Mouse (Mus musculus) midbrain, postnatal 0 days (tissue): ENCODE data around the gene Vps4a. TPM values are rescaled to one million over a fixed set of nuclear protein-coding genes. Genes with fewer than 3 reads are reported as not detected.

Experiments
- ATAC-seq: fragments of 200-750 bp; cut with Nextera tagmentation; 2 replicates; pipeline ENCODE4 v1.8.0; 2017; ENCODE audit warnings: moderate number of reproducible peaks, mild to moderate bottlenecking, moderate TSS enrichment, moderate library complexity; ENCODE audit not compliant: low FRiP score
- DNase-seq: peaks from one replicate; pipeline ENCODE4 v3.0.0-alpha.2; 2015; ENCODE audit warnings: low spot score
- H3K27ac ChIP-seq: fragments of 300-500 bp; sonication (generic); 2 replicates; pipeline ENCODE4 v1.5.1; 2014; ENCODE audit warnings: low read depth, mild to moderate bottlenecking, low read length, mixed read lengths
- H3K27me3 ChIP-seq: fragments of 300-500 bp; sonication (generic); 2 replicates; pipeline ENCODE4 v1.6.1; 2014; ENCODE audit warnings: low read length, control low read depth, mixed read lengths; ENCODE audit not compliant: insufficient read depth
- H3K36me3 ChIP-seq: fragments of 300-500 bp; sonication (generic); 2 replicates; pipeline ENCODE4 v1.6.1; 2014; ENCODE audit warnings: low read length, control low read depth, mixed read lengths; ENCODE audit not compliant: insufficient read depth
- H3K4me1 ChIP-seq: fragments of 300-500 bp; sonication (generic); 2 replicates; pipeline ENCODE4 v1.6.1; 2014; ENCODE audit warnings: mild to moderate bottlenecking, control low read depth, antibody characterized with exemption, low read length, mixed read lengths; ENCODE audit not compliant: insufficient read depth
- H3K4me2 ChIP-seq: fragments of 300-500 bp; sonication (generic); 2 replicates; pipeline ENCODE4 v1.6.1; 2014; ENCODE audit warnings: low read depth, mild to moderate bottlenecking, low read length, mixed read lengths; ENCODE audit not compliant: poor library complexity, severe bottlenecking
- H3K4me3 ChIP-seq: fragments of 300-500 bp; sonication (generic); 2 replicates; pipeline ENCODE4 v1.5.1; 2014; ENCODE audit warnings: low read depth, mild to moderate bottlenecking, low read length, moderate library complexity
- H3K9ac ChIP-seq: fragments of 300-500 bp; sonication (generic); replicated peaks from 2 replicates; pipeline ENCODE4 v1.6.1; 2014; ENCODE audit warnings: mild to moderate bottlenecking, low read length, moderate library complexity, mixed read lengths; ENCODE audit not compliant: poor library complexity, severe bottlenecking
- H3K9me3 ChIP-seq: fragments of 300-500 bp; sonication (generic); 2 replicates; pipeline ENCODE4 v1.6.1; 2016; ENCODE audit warnings: low read length, control low read depth
- CTCF ChIP-seq: IDR thresholded peaks from 2 replicates; pipeline ENCODE4 v1.5.1; 2016; ENCODE audit warnings: antibody characterized with exemption, mild to moderate bottlenecking
- WGBS: fragments of 180-500 bp; shearing (Covaris S2); extraction: QIAGEN DNeasy Blood & Tissue Kit; methylation state at CpG from one replicate; pipeline ENCODE4 v1.1.7; 2014; 5-methylcytosine and 5-hydroxymethylcytosine counted together
- polyA plus RNA-seq: library from polyadenylated mRNA; unstranded; fragments of >200 nt; fragmentation: Nextera tagmentation; extraction: Ambion mirVana; gene quantifications from 2 replicates; pipeline ENCODE4 v1.2.1, GENCODE M21; 2015
- total RNA-seq: library from RNA; depleted of rRNA; stranded (reverse); fragments of >200 nt; gene quantifications from 2 replicates; pipeline ENCODE4 v1.2.3, GENCODE M21; 2014; rRNA removed

The Vps4a gene
- total and polyA plus RNA-seq, 2 experiments from 2014 or later = 111 to 166 TPM

DNA sequence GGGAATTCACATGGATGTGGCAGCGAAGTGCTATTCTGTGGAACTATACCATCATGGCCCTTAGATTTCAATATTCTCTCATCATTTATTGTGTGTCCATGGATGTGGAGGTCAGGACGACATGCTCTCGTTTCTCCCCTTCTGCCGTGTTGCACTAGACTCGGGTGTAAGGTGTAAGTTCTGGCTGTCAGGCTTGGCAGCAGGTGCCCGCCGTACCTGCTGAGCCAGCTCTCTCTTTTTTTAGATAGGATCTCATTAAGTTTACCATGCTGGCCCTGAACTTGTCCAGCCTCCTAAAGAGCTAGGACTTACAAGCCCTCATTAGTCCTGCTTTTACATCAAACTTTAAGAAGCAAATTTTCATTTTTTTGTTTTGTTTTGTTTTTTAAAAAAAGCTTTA lies 59.5 kb downstream of the Vps4a start:
- no peak overlapping the region for H3K27ac ChIP-seq
- no peak overlapping the region for H3K4me3 ChIP-seq
- no peak overlapping the region for H3K4me2 ChIP-seq
- 94% methylated on average over 7 of the region's 7 CpGs for WGBS
- H3K4me1 ChIP-seq = peaks cover 6% of the 10 kb centered on the region; the same call in 1 of the 2 replicates
- no peaks in the 10 kb centered on the region for H3K27me3 ChIP-seq
- no peak for DNase-seq
- H3K36me3 ChIP-seq = 0 out of 2 replicates have a peak, but pooled peaks cover 7% of the 10 kb centered on the region
- H3K9ac ChIP-seq = no peak overlapping the region
- TF ChIP-seq CTCF = no peak
- ATAC-seq = no peak
- H3K9me3 ChIP-seq = no peaks in the 10 kb centered on the region

Other genes with a start within 250 kb of the Vps4a start
- 16.6 and 20.2 TPM in 2 replicates for gene Has3, start 161.0 kb upstream of the Vps4a start, total RNA-seq
- 0.42 and 0.89 TPM in 2 replicates for gene Has3, start 161.0 kb upstream of the Vps4a start, polyA plus RNA-seq
- 23.5 and 23.7 TPM in 2 replicates for gene Utp4, start 137.6 kb upstream of the Vps4a start, total RNA-seq
- gene Utp4, start 137.6 kb upstream of the Vps4a start, polyA plus RNA-seq = 27.4 and 28.0 TPM in 2 replicates
- 7.1 and 7.9 TPM in 2 replicates for gene Sntb2, start 95.5 kb upstream of the Vps4a start, total RNA-seq
- 3.2 and 3.3 TPM in 2 replicates for gene Sntb2, start 95.5 kb upstream of the Vps4a start, polyA plus RNA-seq
- gene Pdf, start 17.4 kb downstream of the Vps4a start, total RNA-seq = 61.5 TPM in 2 replicates
- gene Pdf, start 17.4 kb downstream of the Vps4a start, polyA plus RNA-seq = 31.8 and 33.3 TPM in 2 replicates
- gene Cog8, start 25.5 kb downstream of the Vps4a start, total RNA-seq = 46.2 and 89.6 TPM in 2 replicates
- gene Cog8, start 25.5 kb downstream of the Vps4a start, polyA plus RNA-seq = 32.4 and 36.1 TPM in 2 replicates
- 24.3 and 30.8 TPM in 2 replicates for gene Nip7, start 25.7 kb downstream of the Vps4a start, total RNA-seq
- 59.1 and 60.1 TPM in 2 replicates for gene Nip7, start 25.7 kb downstream of the Vps4a start, polyA plus RNA-seq
- not detected in 2 replicates for gene Tmed6, start 34.4 kb downstream of the Vps4a start, total RNA-seq
- gene Tmed6, start 34.4 kb downstream of the Vps4a start, polyA plus RNA-seq = not detected in 2 replicates
- 20.4 and 22.7 TPM in 2 replicates for gene Terf2, start 65.3 kb downstream of the Vps4a start, total RNA-seq
- 24.1 and 25.7 TPM in 2 replicates for gene Terf2, start 65.3 kb downstream of the Vps4a start, polyA plus RNA-seq
- gene Cyb5b, start 119.4 kb downstream of the Vps4a start, total RNA-seq = 103 and 120 TPM in 2 replicates
- gene Cyb5b, start 119.4 kb downstream of the Vps4a start, polyA plus RNA-seq = 89.7 and 91.4 TPM in 2 replicates